Mouse (Mus musculus) liver, embryonic 12.5 days (tissue): ENCODE measurements at regions not wholly inside any gene's neighbourhood (a gene's known extent, or its start where the extent isn't known, plus 50 kb on each side); places are given as distances from the start of the nearest gene placed in this dataset.
A peak's percentile ranks its signal among the peaks of the same experiment; 100 is the strongest.

Experiments used
- ATAC-seq: fragments of 200-750 bp; cut with Nextera tagmentation; 2 replicates; pipeline ENCODE4 v1.8.0; 2017; ENCODE audit warnings: moderate number of reproducible peaks, mild to moderate bottlenecking, moderate library complexity
- H3K27ac ChIP-seq: fragments of 300-500 bp; sonication (generic); 2 replicates; pipeline ENCODE4 v1.5.1; 2016; ENCODE audit warnings: mild to moderate bottlenecking
- H3K27me3 ChIP-seq: fragments of 300-500 bp; sonication (generic); replicated peaks from 2 replicates; pipeline ENCODE4 v1.6.1; 2016; ENCODE audit warnings: mild to moderate bottlenecking, moderate library complexity
- H3K36me3 ChIP-seq: fragments of 300-500 bp; sonication (generic); 2 replicates; pipeline ENCODE4 v1.6.1; 2016; ENCODE audit warnings: mild to moderate bottlenecking, moderate library complexity
- H3K4me1 ChIP-seq: fragments of 300-500 bp; sonication (generic); 2 replicates; pipeline ENCODE4 v1.6.1; 2016
- H3K4me2 ChIP-seq: fragments of 300-500 bp; sonication (generic); 2 replicates; pipeline ENCODE4 v1.6.1; 2016; ENCODE audit warnings: mild to moderate bottlenecking, moderate library complexity
- H3K4me3 ChIP-seq: fragments of 300-500 bp; sonication (generic); 2 replicates; pipeline ENCODE4 v1.5.1; 2016; ENCODE audit warnings: mild to moderate bottlenecking, moderate library complexity
- H3K9ac ChIP-seq: fragments of 300-500 bp; sonication (generic); 2 replicates; pipeline ENCODE4 v1.6.1; 2016; ENCODE audit warnings: mild to moderate bottlenecking, moderate library complexity
- H3K9me3 ChIP-seq: fragments of 300-500 bp; sonication (generic); replicated peaks from 2 replicates; pipeline ENCODE4 v1.6.1; 2016; ENCODE audit warnings: mild to moderate bottlenecking, moderate library complexity
- WGBS: fragments of 180-500 bp; shearing (Covaris S2); methylation state at CpG from one replicate; pipeline ENCODE4 v1.1.7; 2016; ENCODE audit not compliant: insufficient replicate concordance; 5-methylcytosine and 5-hydroxymethylcytosine counted together

DNA sequence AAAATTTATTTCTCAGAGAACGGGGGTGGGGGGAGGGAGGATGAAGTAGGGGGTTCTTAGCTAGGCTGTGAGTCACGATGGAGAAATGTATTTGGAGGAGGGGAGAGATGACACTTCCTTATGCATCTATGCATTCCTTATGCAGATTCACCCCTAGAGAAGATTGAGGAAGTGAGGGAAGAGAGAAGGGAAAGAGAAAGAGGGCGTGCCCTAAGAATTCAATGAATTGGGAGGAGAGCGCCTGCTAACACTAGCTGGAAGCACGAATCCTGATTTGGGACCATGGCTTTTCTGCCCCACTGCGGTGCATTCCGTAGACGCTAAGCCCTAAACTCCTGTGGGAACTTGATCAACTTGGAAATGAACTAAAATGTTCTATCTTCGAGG, 56.1 kb downstream of the Foxi3 start:
- H3K36me3 ChIP-seq: no peaks in the 10 kb centered on the region
- ATAC-seq: no peak
- peaks cover 36% of the 10 kb centered on the region for H3K27me3 ChIP-seq
- 8% methylated on average over 9 of the region's 9 CpGs for WGBS
- H3K4me1 ChIP-seq: 0 out of 2 replicates have a peak, but pooled peaks cover 5% of the 10 kb centered on the region
- H3K4me2 ChIP-seq: peak overlapping the region; percentile 69
- H3K27ac ChIP-seq: no peak overlapping the region
- no peak overlapping the region for H3K9ac ChIP-seq
- H3K4me3 ChIP-seq: peak overlapping the region; percentile 44; the same call in 1 of the 2 replicates
- H3K9me3 ChIP-seq: no peaks in the 10 kb centered on the region

DNA sequence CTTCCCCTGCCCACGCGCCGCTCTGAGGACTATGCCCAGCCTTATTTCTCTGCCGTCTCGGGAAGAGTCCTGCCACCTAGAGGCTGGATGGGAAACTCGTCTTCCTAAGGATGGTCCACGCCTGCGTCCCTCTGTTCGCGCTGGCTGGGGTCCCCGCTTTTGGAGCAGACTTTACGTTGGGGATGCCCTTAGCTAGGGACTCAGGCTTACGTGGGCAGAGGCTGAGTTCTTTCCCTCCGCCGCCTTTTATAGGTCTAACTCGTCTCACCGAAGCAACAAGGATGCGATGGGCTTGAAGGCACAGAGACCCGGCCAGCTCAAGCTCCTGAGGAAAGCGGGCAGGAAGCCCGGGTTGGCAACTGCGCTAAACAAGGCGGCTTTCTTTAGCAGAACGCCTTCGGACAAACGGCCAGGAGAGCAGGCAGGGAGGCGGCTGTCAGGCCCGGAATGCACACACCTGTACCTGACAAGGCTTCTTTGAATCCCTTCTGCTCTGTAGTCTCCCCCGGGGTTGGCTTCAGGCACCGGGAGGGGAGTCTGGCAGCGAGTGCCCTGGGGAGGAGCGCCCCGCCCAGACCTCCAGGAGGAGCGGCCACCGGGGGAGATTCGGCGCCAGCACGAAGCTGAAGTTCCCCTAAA, 56.6 kb downstream of the Foxi3 start:
- H3K9me3 ChIP-seq: no peaks in the 10 kb centered on the region
- no peak for ATAC-seq
- H3K27me3 ChIP-seq: peaks cover 36% of the 10 kb centered on the region
- H3K4me2 ChIP-seq: peak overlapping the region; percentile 69
- H3K27ac ChIP-seq: no peak overlapping the region
- 0 out of 2 replicates have a peak, but pooled peaks cover 5% of the 10 kb centered on the region for H3K4me1 ChIP-seq
- H3K9ac ChIP-seq: 0 out of 2 replicates have a peak overlapping the region, but pooled peaks have one; percentile 15
- WGBS: under 1% methylated on average over 38 of the region's 38 CpGs
- peak overlapping the region; percentile 44 for H3K4me3 ChIP-seq
- H3K36me3 ChIP-seq: no peaks in the 10 kb centered on the region

DNA sequence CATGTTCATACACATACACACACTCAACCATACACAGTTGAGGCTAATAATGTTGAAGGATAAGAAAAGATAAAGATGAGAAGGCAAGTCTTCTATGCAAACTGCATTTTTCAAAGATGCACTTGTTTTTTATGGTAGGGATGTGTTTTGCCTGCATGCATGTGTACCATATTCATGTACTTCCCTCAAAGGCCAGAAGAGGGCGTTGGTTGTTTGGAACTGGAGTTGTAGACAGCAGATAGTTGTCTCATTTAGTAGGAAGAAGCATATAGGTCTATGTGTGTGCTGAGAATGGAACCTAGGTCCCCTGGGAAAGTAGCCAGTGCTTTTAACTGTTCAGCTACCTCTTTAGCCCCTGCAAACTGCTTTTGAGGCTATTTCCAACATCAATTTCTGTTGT, 60.1 kb downstream of the Foxi3 start:
- no peaks in the 10 kb centered on the region for H3K36me3 ChIP-seq
- H3K27me3 ChIP-seq: peaks cover 29% of the 10 kb centered on the region
- no peak overlapping the region for H3K9ac ChIP-seq
- 0 out of 2 replicates have a peak, but pooled peaks cover 5% of the 10 kb centered on the region for H3K4me1 ChIP-seq
- 0% methylated on average over 1 of the region's 1 CpGs for whole genome bisulfite sequencing
- H3K4me3 ChIP-seq: no peak overlapping the region
- no peak overlapping the region for H3K4me2 ChIP-seq
- no peak overlapping the region for H3K27ac ChIP-seq
- H3K9me3 ChIP-seq: no peaks in the 10 kb centered on the region
- no peak for ATAC-seq

GRCm38 (mm10) chr6:71021353-71021752, 65.0 kb downstream of the Foxi3 start:
- no peak overlapping the region for H3K4me2 ChIP-seq
- H3K27ac ChIP-seq: no peak overlapping the region
- no peaks in the 10 kb centered on the region for H3K9me3 ChIP-seq
- H3K4me3 ChIP-seq: no peak overlapping the region
- ATAC-seq: no peak
- H3K27me3 ChIP-seq: no peaks in the 10 kb centered on the region
- H3K36me3 ChIP-seq: no peaks in the 10 kb centered on the region
- no peak overlapping the region for H3K9ac ChIP-seq
- whole genome bisulfite sequencing: 38% methylated on average over 9 of the region's 9 CpGs
- H3K4me1 ChIP-seq: no peaks in the 10 kb centered on the region

DNA sequence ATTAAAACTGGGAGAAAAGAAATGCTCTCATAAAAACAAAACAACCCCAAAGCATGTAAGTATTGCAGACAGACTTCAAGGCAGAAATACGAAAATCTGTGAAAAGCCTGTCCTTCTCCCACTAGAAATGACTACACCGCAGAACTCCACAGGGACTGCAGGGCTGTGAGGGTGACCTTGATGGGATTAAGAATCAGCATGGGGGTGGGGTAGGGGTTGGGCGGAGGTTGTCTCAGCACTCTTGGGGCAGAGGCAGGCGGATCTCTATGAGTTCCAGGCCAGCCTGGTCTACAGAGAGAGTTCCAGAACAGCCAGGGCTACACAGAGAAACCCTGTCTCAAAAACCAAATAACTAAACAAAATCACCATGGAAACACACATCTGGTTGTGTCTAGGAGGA, 69.1 kb downstream of the Foxi3 start:
- 59% methylated on average over 4 of the region's 4 CpGs for WGBS
- H3K4me3 ChIP-seq: no peak overlapping the region
- H3K36me3 ChIP-seq: no peaks in the 10 kb centered on the region
- H3K9ac ChIP-seq: no peak overlapping the region
- no peaks in the 10 kb centered on the region for H3K9me3 ChIP-seq
- no peak overlapping the region for H3K4me2 ChIP-seq
- no peak for ATAC-seq
- no peaks in the 10 kb centered on the region for H3K4me1 ChIP-seq
- no peaks in the 10 kb centered on the region for H3K27me3 ChIP-seq
- no peak overlapping the region for H3K27ac ChIP-seq

- WGBS: 71% methylated on average over 6 of the region's 6 CpGs
- no peak for ATAC-seq
- H3K4me3 ChIP-seq: no peak overlapping the region
- no peaks in the 10 kb centered on the region for H3K27me3 ChIP-seq
- H3K4me2 ChIP-seq: no peak overlapping the region
- H3K4me1 ChIP-seq: no peaks in the 10 kb centered on the region
- H3K9ac ChIP-seq: no peak overlapping the region
- no peaks in the 10 kb centered on the region for H3K36me3 ChIP-seq
- no peak overlapping the region for H3K27ac ChIP-seq
- no peaks in the 10 kb centered on the region for H3K9me3 ChIP-seq
Measured at GRCm38 (mm10) chr6:71029663-71030062, 73.3 kb downstream of the Foxi3 start.

- H3K4me2 ChIP-seq: no peak overlapping the region
- H3K36me3 ChIP-seq: no peaks in the 10 kb centered on the region
- WGBS: 51% methylated on average over 5 of the region's 5 CpGs
- no peaks in the 10 kb centered on the region for H3K27me3 ChIP-seq
- no peak overlapping the region for H3K4me3 ChIP-seq
- H3K4me1 ChIP-seq: no peaks in the 10 kb centered on the region
- no peak for ATAC-seq
- no peaks in the 10 kb centered on the region for H3K9me3 ChIP-seq
- no peak overlapping the region for H3K27ac ChIP-seq
- no peak overlapping the region for H3K9ac ChIP-seq
Measured at GRCm38 (mm10) chr6:71030541-71030940, 74.2 kb downstream of the Foxi3 start.

GRCm38 (mm10) chr6:71044241-71044640, 87.9 kb downstream of the Foxi3 start:
- no peak for ATAC-seq
- H3K36me3 ChIP-seq: no peaks in the 10 kb centered on the region
- H3K27ac ChIP-seq: no peak overlapping the region
- H3K4me1 ChIP-seq: 0 out of 2 replicates have a peak, but pooled peaks cover 3% of the 10 kb centered on the region
- H3K4me3 ChIP-seq: no peak overlapping the region
- H3K9ac ChIP-seq: no peak overlapping the region
- no peaks in the 10 kb centered on the region for H3K9me3 ChIP-seq
- 62% methylated on average over 3 of the region's 3 CpGs for WGBS
- H3K27me3 ChIP-seq: peaks cover 18% of the 10 kb centered on the region
- H3K4me2 ChIP-seq: no peak overlapping the region

GRCm38 (mm10) chr6:71045261-71045660, 88.9 kb downstream of the Foxi3 start:
- no peaks in the 10 kb centered on the region for H3K36me3 ChIP-seq
- no peaks in the 10 kb centered on the region for H3K9me3 ChIP-seq
- peaks cover 27% of the 10 kb centered on the region for H3K27me3 ChIP-seq
- no peak overlapping the region for H3K9ac ChIP-seq
- H3K4me1 ChIP-seq: 0 out of 2 replicates have a peak, but pooled peaks cover 3% of the 10 kb centered on the region
- H3K4me3 ChIP-seq: no peak overlapping the region
- no peak overlapping the region for H3K27ac ChIP-seq
- no peak for ATAC-seq
- no peak overlapping the region for H3K4me2 ChIP-seq
- 72% methylated on average over 4 of the region's 4 CpGs for WGBS

- peak overlapping the region; percentile 68 for H3K4me2 ChIP-seq
- H3K4me1 ChIP-seq: 0 out of 2 replicates have a peak, but pooled peaks cover 3% of the 10 kb centered on the region
- H3K9me3 ChIP-seq: no peaks in the 10 kb centered on the region
- ATAC-seq: no peak
- H3K27me3 ChIP-seq: peaks cover 34% of the 10 kb centered on the region
- no peaks in the 10 kb centered on the region for H3K36me3 ChIP-seq
- H3K27ac ChIP-seq: no peak overlapping the region
- 0 out of 2 replicates have a peak overlapping the region, but pooled peaks have one; percentile 22 for H3K9ac ChIP-seq
- peak overlapping the region; percentile 38 for H3K4me3 ChIP-seq
- 2% methylated on average over 38 of the region's 38 CpGs for WGBS
Measured at GRCm38 (mm10) chr6:71048199-71049094, 92.1 kb downstream of the Foxi3 start.

DNA sequence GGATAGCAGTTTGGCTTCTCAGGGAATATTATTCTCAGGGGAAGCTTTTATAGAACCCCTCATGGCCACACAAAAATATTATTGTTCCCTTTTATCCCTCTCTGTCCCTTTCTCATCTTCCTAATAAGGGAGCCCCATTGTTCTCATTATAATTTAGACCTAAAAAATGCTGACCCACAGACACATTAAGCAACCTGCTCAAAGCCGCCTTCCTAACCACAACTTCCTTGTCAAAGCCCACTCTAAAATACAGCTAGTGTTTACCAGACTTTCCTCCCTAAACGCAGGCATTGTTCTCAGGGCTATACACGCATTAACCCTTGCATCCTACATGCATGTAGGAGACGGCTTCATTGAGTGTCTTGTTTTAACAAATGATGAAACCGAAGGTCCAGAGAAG, 93.9 kb downstream of the Foxi3 start:
- 22% methylated on average over 5 of the region's 5 CpGs for WGBS

GRCm38 (mm10) chr6:71050754-71051213, 93.5 kb downstream of the Thnsl2 start:
- Histone ChIP-seq H3K4me3 (no peak overlapping the region), H3K4me1 (0 out of 2 replicates have a peak, but pooled peaks cover 3% of the 10 kb centered on the region), H3K9ac (no peak overlapping the region), H3K27ac (no peak overlapping the region), H3K27me3 (peaks cover 34% of the 10 kb centered on the region), H3K9me3 (no peaks in the 10 kb centered on the region), H3K4me2 (no peak overlapping the region), H3K36me3 (no peaks in the 10 kb centered on the region)
- WGBS: 24% methylated on average over 14 of the region's 14 CpGs
- no peak for ATAC-seq

More for the DNA sequence above, 93.9 kb downstream of the Foxi3 start:
- Histone ChIP-seq H3K4me1 (0 out of 2 replicates have a peak, but pooled peaks cover 3% of the 10 kb centered on the region), H3K9ac (no peak overlapping the region), H3K4me3 (no peak overlapping the region), H3K4me2 (no peak overlapping the region), H3K27me3 (peaks cover 34% of the 10 kb centered on the region), H3K9me3 (no peaks in the 10 kb centered on the region), H3K36me3 (no peaks in the 10 kb centered on the region), H3K27ac (no peak overlapping the region)
- no peak for ATAC-seq
